Mouse (Mus musculus) embryonic facial prominence, embryonic 15.5 days (tissue): ENCODE data around the gene Itpr2. TPM values are rescaled to one million over a fixed set of nuclear protein-coding genes. Genes with fewer than 3 reads are reported as not detected.

Experiments
- ATAC-seq: fragments of 200-750 bp; cut with Nextera tagmentation; 2 replicates; pipeline ENCODE4 v1.8.0; 2017; ENCODE audit warnings: low read depth, moderate TSS enrichment; ENCODE audit not compliant: insufficient number of reproducible peaks, low FRiP score, low TSS enrichment
- H3K27ac ChIP-seq: fragments of 300-500 bp; sonication (generic); replicated peaks from 2 replicates; pipeline ENCODE4 v1.5.1; 2015; ENCODE audit warnings: mild to moderate bottlenecking, inconsistent platforms
- H3K27me3 ChIP-seq: fragments of 300-500 bp; sonication (generic); 2 replicates; pipeline ENCODE4 v1.6.1; 2015; ENCODE audit warnings: inconsistent platforms
- H3K36me3 ChIP-seq: fragments of 300-500 bp; sonication (generic); 2 replicates; pipeline ENCODE4 v1.6.1; 2015; ENCODE audit warnings: mild to moderate bottlenecking, inconsistent platforms
- H3K4me1 ChIP-seq: fragments of 300-500 bp; sonication (generic); 2 replicates; pipeline ENCODE4 v1.6.1; 2015; ENCODE audit warnings: inconsistent platforms
- H3K4me2 ChIP-seq: fragments of 300-500 bp; sonication (generic); replicated peaks from 2 replicates; pipeline ENCODE4 v1.6.1; 2015; ENCODE audit warnings: mild to moderate bottlenecking, inconsistent platforms
- H3K4me3 ChIP-seq: fragments of 300-500 bp; sonication (generic); replicated peaks from 2 replicates; pipeline ENCODE4 v1.5.1; 2015; ENCODE audit warnings: mild to moderate bottlenecking, inconsistent platforms
- H3K9ac ChIP-seq: fragments of 300-500 bp; sonication (generic); 2 replicates; pipeline ENCODE4 v1.6.1; 2015; ENCODE audit warnings: inconsistent platforms
- H3K9me3 ChIP-seq: fragments of 300-500 bp; sonication (generic); replicated peaks from 2 replicates; pipeline ENCODE4 v1.6.1; 2016; ENCODE audit warnings: inconsistent platforms
- WGBS: fragments of 180-500 bp; shearing (Covaris S2); methylation state at CpG from one replicate; pipeline ENCODE4 v1.1.7; 2015; 5-methylcytosine and 5-hydroxymethylcytosine counted together
- polyA plus RNA-seq: library from polyadenylated mRNA; unstranded; fragments of >200 nt; fragmentation: Nextera tagmentation; extraction: Ambion mirVana; gene quantifications from 2 replicates; pipeline ENCODE4 v1.2.1, GENCODE M21; 2015

Gene Itpr2
- polyA plus RNA-seq, 1 experiment from 2014 or later = 13.3 TPM

DNA sequence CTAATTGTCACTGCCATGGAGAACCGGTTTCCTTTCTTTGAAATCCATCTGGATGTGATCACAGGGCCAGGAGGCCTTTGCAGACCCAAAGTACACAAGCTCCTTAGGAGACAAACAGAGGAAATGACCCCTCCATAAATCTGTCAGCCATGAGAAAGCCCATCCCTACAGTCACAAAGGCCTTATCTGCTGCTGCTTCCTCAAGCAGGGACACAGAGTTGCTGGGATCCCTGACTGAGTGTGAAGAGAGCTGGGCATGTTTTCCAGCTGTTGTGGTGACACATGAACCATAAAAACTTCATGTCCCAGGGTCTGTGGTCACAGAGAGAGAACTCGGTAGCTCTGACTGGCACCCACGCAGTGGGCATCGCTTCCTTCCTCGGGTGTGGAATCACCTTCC lies 28.7 kb upstream of the Itpr2 start:
- no peaks in the 10 kb centered on the region for H3K27me3 ChIP-seq
- H3K27ac ChIP-seq = no peak overlapping the region
- 58% methylated on average over 5 of the region's 5 CpGs for WGBS
- no peak overlapping the region for H3K9ac ChIP-seq
- no peak for ATAC-seq
- no peaks in the 10 kb centered on the region for H3K4me1 ChIP-seq
- H3K4me2 ChIP-seq = no peak overlapping the region
- H3K9me3 ChIP-seq = no peaks in the 10 kb centered on the region
- H3K4me3 ChIP-seq = no peak overlapping the region
- H3K36me3 ChIP-seq = no peaks in the 10 kb centered on the region

DNA sequence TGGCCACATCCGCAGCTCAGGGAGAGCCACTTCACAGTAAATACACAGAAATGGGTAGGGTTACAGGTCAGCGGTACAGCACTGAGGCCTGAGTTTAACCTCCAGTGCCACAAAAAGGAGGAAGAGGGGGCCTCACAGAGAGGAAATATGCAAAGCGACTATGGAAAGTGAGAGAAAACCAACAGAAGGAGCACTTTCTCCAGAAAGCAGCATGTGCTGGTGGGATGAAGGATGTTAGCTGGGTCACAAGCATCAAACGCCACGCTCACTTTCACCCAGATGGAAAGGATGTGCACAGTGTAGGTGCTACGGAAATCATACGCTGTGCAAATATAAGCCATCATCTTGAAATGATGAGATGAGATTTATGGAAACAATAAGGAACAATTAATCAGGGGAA lies 28.3 kb upstream of the Itpr2 start:
- Histone ChIP-seq H3K4me2 (no peak overlapping the region), H3K36me3 (no peaks in the 10 kb centered on the region), H3K4me3 (no peak overlapping the region), H3K27ac (no peak overlapping the region), H3K27me3 (no peaks in the 10 kb centered on the region), H3K9me3 (no peaks in the 10 kb centered on the region), H3K9ac (no peak overlapping the region), H3K4me1 (no peaks in the 10 kb centered on the region)
- 59% methylated on average over 7 of the region's 7 CpGs for WGBS
- ATAC-seq = no peak

DNA sequence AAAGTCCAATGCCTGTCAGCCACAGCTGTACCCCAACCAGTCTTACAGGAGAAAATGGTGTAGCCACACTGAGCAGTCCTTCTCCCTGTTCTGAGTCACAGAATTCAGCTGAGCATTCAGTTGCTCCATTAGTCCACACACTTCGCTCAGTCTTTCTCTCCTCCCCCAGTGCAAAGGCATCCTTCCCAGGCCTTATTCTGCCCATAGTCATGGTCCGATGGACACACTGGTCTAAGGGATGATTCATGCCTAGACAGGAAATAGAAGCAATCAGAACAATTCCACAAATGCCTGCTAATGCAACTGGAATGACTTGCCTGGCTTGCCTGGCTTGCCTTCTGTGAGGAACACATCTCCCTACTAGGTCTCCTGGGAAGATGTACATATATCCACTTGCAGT lies 25.5 kb upstream of the Itpr2 start:
- H3K27ac ChIP-seq = no peak overlapping the region
- no peak overlapping the region for H3K9ac ChIP-seq
- no peak overlapping the region for H3K4me3 ChIP-seq
- WGBS = 77% methylated on average over 2 of the region's 2 CpGs
- no peaks in the 10 kb centered on the region for H3K9me3 ChIP-seq
- no peak overlapping the region for H3K4me2 ChIP-seq
- no peaks in the 10 kb centered on the region for H3K36me3 ChIP-seq
- H3K4me1 ChIP-seq = no peaks in the 10 kb centered on the region
- no peak for ATAC-seq
- H3K27me3 ChIP-seq = no peaks in the 10 kb centered on the region

DNA sequence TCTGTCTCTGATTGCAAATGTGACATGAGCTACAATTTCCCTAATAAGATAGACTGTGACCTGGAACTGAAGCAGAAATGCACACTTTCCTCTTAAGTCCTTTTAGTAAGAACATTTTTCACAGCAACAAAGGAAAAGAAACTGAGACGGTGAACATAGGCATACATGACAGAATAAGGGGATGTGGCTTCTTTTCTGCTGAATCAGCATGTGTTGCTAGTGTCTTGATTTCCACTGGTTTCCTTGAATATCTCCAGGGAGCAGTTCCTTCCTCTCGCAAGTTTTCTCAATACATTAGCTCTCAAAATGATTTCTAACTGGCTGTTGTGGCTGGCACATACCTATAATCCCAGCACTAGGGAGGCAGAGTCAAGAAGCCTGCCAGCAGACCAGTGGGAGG lies 23.5 kb upstream of the Itpr2 start:
- no peaks in the 10 kb centered on the region for H3K9me3 ChIP-seq
- H3K4me1 ChIP-seq = no peaks in the 10 kb centered on the region
- H3K27ac ChIP-seq = no peak overlapping the region
- WGBS = 67% methylated on average over 2 of the region's 2 CpGs
- H3K9ac ChIP-seq = no peak overlapping the region
- no peak for ATAC-seq
- no peaks in the 10 kb centered on the region for H3K27me3 ChIP-seq
- H3K4me3 ChIP-seq = no peak overlapping the region
- H3K36me3 ChIP-seq = no peaks in the 10 kb centered on the region
- no peak overlapping the region for H3K4me2 ChIP-seq

DNA sequence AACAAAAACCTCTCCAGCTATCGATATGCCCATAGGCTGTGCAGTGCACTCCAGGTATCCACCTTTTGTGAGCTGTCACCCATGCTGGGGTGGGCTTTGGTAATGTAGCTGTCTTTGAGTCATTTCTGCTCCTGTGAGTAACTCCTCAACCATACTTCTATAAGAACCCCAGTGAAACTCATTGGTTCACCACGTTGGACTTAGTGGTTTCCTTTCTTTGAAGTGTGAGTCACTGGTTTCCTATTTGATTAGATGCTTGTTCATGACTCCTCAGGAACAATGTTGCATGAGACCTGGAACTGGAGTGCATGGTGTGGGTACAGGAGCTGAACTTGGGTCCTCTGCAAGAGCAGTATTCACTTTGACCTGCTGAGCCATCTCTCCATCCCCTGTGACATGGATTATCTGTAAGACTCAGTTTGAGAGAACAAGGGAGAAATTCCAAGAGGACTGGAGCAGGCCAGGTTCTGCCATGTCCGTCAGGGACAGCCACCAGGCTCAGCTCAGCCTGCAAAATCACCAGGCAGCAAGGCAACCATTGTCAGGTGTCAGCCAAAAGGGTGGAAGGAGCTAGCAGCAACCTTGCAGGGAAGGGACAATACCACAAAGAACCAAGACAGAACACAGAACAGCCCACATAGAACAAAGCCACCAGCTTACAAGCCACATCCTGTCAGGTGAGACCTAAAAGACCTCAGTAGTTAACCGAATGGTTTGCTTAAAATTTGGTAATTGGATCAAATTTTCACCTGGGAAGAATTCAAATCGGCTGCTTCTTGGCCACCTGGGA lies 19.6 kb upstream of the Itpr2 start:
- Histone ChIP-seq H3K4me3 (no peak overlapping the region), H3K36me3 (no peaks in the 10 kb centered on the region), H3K4me1 (no peaks in the 10 kb centered on the region), H3K9ac (no peak overlapping the region), H3K4me2 (no peak overlapping the region), H3K27me3 (no peaks in the 10 kb centered on the region), H3K9me3 (no peaks in the 10 kb centered on the region), H3K27ac (no peak overlapping the region)
- no peak for ATAC-seq
- 75% methylated on average over 5 of the region's 5 CpGs for WGBS

DNA sequence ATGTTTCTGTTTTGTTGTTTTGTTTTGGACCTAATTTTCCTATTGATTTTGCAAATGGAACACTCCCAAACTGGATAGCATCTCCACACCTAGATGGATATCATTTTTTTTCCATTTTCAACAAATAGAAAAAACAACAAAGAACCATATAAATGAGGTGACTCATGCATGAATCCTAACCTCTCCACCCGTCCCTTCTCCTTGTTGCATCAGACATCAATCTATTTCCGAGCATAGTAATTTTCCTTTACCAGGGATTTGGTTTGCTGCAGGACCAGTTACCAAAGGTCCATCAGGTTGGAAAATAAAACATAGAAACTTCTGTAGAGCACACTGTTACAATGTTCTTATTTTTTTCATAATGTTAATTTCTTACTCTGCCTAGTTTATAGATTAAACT lies 17.0 kb upstream of the Itpr2 start:
- H3K4me3 ChIP-seq = no peak overlapping the region
- no peak for ATAC-seq
- no peaks in the 10 kb centered on the region for H3K27me3 ChIP-seq
- no peaks in the 10 kb centered on the region for H3K9me3 ChIP-seq
- H3K9ac ChIP-seq = no peak overlapping the region
- no peaks in the 10 kb centered on the region for H3K4me1 ChIP-seq
- no peaks in the 10 kb centered on the region for H3K36me3 ChIP-seq
- no peak overlapping the region for H3K27ac ChIP-seq
- no peak overlapping the region for H3K4me2 ChIP-seq
- 68% methylated on average over 2 of the region's 2 CpGs for WGBS

DNA sequence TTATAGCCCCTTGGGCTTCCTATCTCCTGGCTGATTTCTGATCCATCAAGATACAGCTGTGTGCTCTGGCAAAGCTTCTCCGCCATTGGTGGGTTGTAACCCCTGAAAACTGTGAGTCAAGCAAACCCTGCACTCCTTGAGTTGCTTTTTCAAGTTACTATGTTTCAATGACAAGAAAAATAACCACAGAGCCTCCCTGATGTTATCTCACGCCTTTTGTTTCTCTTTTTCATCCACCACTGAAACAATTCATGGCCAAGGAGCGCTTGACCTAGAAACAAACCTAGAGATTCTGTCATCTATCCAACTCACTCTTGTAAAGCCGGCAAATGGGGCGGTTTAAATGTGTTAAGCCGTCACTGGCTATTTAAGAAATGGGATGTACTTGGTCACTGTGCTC lies 13.9 kb upstream of the Itpr2 start:
- 75% methylated on average over 6 of the region's 6 CpGs for WGBS
- Histone ChIP-seq H3K4me2 (no peak overlapping the region), H3K4me1 (no peaks in the 10 kb centered on the region), H3K9me3 (no peaks in the 10 kb centered on the region), H3K9ac (no peak overlapping the region), H3K4me3 (no peak overlapping the region), H3K36me3 (no peaks in the 10 kb centered on the region), H3K27me3 (no peaks in the 10 kb centered on the region), H3K27ac (no peak overlapping the region)
- ATAC-seq = no peak

DNA sequence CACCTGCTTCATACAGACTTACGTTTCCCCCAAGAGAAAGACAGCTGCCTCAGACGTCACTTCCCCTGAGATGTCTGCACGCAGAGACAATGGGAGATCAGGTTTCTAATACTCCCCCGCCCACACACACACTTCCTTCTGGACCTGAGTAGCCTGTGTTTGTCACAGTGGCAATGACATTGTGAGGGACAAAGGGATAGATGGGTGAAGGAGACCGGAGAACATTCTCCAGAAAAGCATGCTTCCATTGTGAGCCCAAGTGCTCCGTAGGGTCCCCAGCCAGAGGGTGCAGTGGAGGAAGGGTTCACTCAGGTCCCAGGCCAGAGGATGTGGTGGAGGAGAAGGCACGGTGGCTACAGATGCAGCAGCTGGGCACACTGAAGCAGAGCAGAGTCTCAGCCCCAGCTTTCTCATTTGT lies 12.5 kb upstream of the Itpr2 start:
- no peaks in the 10 kb centered on the region for H3K9me3 ChIP-seq
- no peak for ATAC-seq
- H3K36me3 ChIP-seq = no peaks in the 10 kb centered on the region
- no peak overlapping the region for H3K9ac ChIP-seq
- H3K4me1 ChIP-seq = no peaks in the 10 kb centered on the region
- WGBS = 47% methylated on average over 7 of the region's 7 CpGs
- H3K27ac ChIP-seq = no peak overlapping the region; the same call in 1 of the 2 replicates
- H3K4me3 ChIP-seq = no peak overlapping the region
- H3K4me2 ChIP-seq = no peak overlapping the region
- H3K27me3 ChIP-seq = no peaks in the 10 kb centered on the region

DNA sequence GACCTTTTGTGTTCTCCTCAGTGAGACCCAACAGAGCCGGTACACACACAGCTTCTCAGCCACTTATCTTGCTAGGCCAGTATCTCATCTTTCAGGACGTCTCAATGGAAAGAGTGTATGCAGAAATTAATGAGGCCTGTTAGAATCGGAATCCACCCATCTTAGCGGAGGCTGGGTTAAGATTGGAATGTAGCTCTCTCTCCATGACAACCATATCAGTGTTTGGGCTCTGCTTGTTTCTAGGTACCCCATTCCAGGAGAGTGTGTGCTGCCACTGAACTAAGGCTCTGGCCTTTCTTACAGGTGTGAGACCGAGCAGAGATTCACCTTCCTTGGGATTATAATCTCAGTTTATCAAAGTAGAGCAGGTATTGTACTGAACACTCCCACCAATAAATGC lies 11.9 kb upstream of the Itpr2 start:
- no peaks in the 10 kb centered on the region for H3K9me3 ChIP-seq
- no peak overlapping the region for H3K9ac ChIP-seq
- no peak overlapping the region for H3K27ac ChIP-seq
- H3K4me2 ChIP-seq = no peak overlapping the region
- H3K4me1 ChIP-seq = no peaks in the 10 kb centered on the region
- ATAC-seq = no peak
- no peaks in the 10 kb centered on the region for H3K27me3 ChIP-seq
- no peak overlapping the region for H3K4me3 ChIP-seq
- no peaks in the 10 kb centered on the region for H3K36me3 ChIP-seq
- WGBS = 59% methylated on average over 5 of the region's 5 CpGs

DNA sequence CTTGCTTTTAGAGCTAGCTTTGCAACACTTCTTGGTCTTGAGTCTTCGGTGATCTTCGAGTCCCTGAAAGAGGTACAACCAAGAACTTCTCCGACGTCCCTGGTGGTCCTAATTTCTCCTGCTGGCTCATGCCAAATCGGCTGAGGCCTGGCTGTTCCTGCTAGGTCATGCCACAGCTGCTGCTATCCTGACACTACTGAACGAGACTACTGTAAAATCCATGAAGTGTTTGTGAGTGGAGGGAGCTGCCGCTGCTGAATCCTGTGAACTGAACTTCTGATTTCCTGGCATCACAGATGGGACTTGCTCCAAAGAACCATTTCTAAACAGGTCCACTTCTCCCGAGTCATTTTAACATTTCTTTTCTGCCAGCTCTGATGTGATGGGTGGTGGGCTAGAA lies 11.4 kb upstream of the Itpr2 start:
- Histone ChIP-seq H3K9me3 (no peaks in the 10 kb centered on the region), H3K4me1 (no peaks in the 10 kb centered on the region), H3K27me3 (no peaks in the 10 kb centered on the region), H3K36me3 (no peaks in the 10 kb centered on the region), H3K4me2 (no peak overlapping the region), H3K9ac (no peak overlapping the region), H3K4me3 (no peak overlapping the region), H3K27ac (no peak overlapping the region)
- WGBS = 80% methylated on average over 8 of the region's 8 CpGs
- ATAC-seq = no peak

DNA sequence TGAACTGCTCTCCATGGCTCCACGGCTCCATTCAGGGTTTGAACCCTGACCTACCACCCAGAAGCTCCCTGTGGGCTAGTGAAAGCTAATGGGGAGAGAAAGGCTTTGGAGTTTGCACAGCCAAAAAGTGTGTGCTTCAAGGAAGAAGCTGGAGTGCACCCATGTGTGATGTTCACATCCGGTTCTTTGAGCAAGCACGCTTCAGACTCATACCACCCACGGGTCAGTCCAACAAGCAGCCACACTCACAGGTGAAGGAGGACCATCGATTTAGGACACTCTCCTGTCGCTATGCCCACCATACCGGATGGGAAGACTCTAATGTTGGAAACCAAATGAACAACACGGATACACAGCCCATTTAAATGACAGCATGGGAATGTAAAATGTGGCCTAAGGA lies 9.5 kb upstream of the Itpr2 start:
- ATAC-seq = no peak
- H3K36me3 ChIP-seq = no peaks in the 10 kb centered on the region
- no peak overlapping the region for H3K27ac ChIP-seq
- H3K27me3 ChIP-seq = no peaks in the 10 kb centered on the region
- no peak overlapping the region for H3K4me3 ChIP-seq
- no peak overlapping the region for H3K9ac ChIP-seq
- H3K4me2 ChIP-seq = no peak overlapping the region
- H3K9me3 ChIP-seq = no peaks in the 10 kb centered on the region
- WGBS = 77% methylated on average over 8 of the region's 8 CpGs
- no peaks in the 10 kb centered on the region for H3K4me1 ChIP-seq

DNA sequence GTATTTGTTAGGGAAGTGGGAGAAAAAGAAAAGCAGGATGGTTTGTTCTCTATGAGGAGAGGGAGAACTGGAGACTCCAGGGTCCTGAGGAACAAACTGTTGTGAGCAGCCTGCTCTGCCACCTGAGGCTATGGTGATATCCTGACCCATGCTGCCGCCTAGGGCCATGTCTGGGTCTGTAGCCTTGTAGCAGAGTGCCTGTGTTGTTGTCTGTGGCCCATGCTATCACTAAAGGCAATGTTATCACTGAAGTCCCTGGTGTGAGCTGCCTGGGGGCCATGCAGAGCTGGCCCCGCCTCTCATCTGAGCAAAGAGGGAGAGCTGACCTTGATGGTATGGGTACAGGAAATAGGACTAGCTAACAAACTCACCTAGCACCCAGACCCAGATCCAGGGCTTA lies 7.9 kb upstream of the Itpr2 start:
- Histone ChIP-seq H3K4me3 (no peak overlapping the region), H3K27me3 (no peaks in the 10 kb centered on the region), H3K4me1 (no peaks in the 10 kb centered on the region), H3K36me3 (no peaks in the 10 kb centered on the region), H3K4me2 (no peak overlapping the region), H3K9ac (no peak overlapping the region), H3K9me3 (no peaks in the 10 kb centered on the region), H3K27ac (no peak overlapping the region)
- whole genome bisulfite sequencing = 78% methylated on average over 2 of the region's 2 CpGs
- no peak for ATAC-seq
